Mouse (Mus musculus) cerebellum, postnatal 25 days (tissue): ENCODE measurements around the gene Psg27.
"Not testable (repeated sequence)": the region's sequence is repeated elsewhere in the genome, so short reads cannot be mapped to it uniquely, and the experiment has no call there.

ENCODE experiments used
- DNase-seq, 2 experiments: peaks; one replicate each; pipeline ENCODE4 v3.0.0; 2021; ENCODE audit warnings: mixed read lengths in 2 of 2

The Psg27 gene

DNA sequence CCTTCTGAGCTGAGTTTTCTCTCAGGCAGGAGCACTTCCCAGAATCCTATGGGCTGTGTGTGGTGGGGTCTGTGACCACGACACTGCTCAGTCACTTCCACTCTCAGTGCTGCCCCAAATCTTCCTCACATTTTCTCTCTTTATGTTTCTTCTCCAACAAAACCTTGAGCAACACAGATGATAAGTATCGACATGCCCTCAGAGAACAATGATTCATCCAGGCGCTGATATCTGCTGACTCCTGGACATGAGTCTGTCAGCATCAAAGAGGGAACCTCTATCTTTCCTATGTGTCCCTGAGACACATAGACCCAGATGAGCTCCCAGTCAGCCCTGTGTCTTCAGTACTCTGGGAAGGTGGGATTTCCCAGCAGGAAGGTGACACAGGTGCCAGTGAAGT is at the start of gene Psg27:
Gene Psg27, minus strand, starts transcription at position 101 of the 400 bp plus-strand sequence.
- DNase-seq = no peak

DNA sequence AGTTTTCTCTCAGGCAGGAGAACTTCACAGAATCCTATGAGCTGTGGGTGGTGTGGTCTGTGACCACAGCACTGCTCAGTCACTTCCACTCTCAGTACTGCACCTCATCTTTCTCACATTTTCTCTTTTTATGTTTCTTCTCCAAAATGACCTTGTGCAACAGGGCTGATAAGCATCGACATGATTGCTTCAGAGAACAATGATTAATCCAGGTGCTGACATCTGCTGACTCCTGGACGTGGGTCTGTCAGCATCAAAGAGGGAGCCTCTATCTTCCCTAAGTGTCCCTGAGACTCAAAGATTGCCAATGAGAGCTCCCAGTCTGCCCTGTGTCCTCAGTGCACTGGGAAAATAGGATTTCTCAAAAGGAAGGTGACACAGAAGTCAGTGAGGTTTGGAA is 49.3 kb upstream of the Psg27 start, which contains the start of gene Psg23:
Gene Psg23, minus strand, starts transcription at position 101 of the 400 bp plus-strand sequence.
- DNase-seq = not testable (repeated sequence)

DNA sequence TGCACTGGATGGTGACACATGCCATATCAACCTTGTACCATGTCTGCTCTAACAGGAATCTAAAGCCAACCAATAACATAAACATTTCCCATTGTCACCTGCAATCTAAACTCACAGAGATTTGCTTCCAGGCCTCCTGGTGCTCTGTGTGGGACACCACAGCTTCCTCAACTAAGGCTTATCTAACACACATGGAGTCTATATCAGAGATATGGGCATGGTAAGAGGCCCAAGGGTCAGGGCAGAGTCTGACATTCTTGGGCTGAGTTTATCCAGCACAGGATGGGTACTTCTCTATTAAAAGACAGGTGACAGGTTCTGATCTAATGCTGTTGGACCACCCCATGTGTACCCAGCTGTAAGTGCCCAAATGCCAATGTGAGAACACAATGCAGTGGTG is 7.3 kb downstream of the Psg27 start:
- no peak for DNase-seq

DNA sequence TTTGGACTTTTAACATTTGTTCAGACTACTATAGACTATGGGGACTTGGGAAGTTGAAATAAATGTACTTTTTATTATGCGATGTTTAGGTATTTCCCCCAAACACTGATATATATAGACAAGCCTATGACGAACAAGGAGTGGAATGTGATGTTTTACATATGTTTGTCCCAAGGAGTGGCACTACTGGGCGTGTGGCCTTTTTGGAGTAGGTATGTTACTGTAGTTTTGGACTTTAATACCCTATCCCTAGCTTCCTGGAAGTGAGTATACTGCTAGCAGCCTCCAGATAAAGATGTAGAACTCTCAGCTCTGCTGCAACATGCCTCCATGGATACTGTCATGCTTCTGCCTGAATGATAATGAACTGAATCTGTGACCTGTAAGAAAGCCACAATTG is 11.4 kb downstream of the Psg27 start:
- not testable (repeated sequence) for DNase-seq

DNA sequence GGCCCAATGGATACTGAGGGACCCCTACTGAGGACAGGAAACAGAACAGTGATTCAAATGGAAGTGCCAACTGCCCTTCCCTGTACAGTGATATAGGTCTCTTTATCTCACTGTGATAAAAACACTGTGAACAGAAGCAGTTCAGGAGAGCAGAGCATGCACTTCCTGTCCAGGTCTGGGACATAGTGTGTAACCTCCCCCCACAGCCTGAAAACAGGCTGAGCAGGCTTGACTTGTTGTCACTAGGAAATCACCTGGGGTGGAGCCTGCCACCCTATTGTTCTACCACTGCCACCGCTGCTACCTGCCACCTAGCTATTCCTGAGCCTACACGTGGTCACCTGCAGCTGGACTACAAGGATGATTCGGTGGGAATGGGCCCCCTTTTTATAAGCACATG is 33.7 kb downstream of the Psg27 start:
- DNase-seq = no peak

DNA sequence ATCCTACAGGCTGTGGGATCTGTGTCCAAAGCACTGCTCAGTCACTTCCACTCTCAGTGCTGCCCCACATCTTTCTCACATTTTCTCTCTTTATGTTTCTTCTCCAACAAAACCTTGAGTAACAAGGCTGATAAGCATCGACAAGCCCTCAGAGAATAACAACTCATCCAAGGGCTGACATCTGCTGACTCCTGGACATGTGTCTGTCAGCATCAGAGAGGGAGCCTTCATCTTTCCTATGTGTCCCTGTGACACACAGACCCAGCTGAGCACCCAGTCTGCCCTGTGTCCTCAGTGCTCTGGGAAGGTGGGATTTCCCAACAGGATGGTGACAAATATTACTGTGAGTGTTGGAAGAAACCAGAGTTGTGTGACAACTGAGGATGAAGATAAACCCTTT is 34.9 kb downstream of the Psg27 start, which contains the start of gene Psg25:
Gene Psg25, minus strand, starts transcription at position 101 of the 400 bp plus-strand sequence.
- no peak for DNase-seq

DNA sequence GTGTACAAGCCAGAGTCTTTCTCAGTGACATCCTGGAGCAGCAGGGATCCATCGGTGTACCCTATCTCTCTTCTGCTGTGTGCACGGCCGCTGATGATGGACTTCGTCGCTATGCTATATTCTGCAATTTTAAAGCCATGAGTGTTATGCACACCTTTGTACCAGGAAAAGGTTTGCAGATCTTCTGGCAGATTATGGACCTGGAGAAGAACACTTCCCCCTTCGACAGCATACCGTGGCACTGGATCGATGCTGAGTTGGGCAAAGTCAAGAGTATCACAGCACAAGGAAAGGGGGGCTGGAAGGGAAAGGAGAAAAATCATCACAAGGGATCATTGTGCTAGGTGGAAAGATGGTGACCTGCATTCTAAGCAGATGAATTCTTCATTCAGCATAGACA is 42.4 kb downstream of the Psg27 start:
- no peak for DNase-seq

DNA sequence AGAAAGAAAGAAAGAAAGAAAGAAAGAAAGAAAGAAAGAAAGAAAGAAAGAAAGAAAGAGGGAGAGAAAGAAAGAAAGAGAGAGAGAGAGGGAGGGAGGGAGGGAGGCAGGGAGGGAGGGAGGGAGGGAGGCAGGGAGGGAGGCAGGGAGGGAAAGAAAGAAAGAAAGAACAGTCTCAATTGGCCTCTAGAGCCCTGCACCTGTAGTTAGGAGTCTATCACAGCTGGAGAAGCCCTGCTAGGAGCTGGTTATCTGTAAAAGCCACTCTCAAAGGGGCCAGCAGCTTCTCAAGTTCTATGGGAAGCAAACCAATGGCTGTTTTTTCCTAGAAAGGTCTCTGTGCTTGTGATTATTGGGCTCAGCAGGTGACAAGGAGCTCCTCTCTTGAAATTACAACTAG is 54.3 kb downstream of the Psg27 start:
- DNase-seq = not testable (repeated sequence)

DNA sequence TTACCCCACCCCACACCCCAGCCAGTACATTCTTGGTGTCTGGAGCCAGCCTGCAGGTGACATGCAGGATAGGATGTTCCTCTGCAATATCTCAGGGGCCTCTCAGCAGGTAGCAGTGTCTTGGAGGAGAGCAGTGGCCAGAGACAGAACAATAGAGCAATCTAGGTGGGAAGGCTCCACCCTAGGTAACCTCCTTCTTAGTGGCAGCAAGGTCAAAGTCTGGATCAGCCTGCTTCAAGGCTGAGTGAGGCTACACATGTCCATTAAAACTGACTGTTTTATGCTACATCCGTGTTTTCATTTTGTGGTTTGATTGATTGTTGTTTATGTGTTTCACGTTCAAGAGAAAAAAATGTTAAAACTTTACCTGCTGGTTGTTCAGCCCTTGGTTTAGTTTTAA is 54.7 kb downstream of the Psg27 start:
- DNase-seq = not testable (repeated sequence)

DNA sequence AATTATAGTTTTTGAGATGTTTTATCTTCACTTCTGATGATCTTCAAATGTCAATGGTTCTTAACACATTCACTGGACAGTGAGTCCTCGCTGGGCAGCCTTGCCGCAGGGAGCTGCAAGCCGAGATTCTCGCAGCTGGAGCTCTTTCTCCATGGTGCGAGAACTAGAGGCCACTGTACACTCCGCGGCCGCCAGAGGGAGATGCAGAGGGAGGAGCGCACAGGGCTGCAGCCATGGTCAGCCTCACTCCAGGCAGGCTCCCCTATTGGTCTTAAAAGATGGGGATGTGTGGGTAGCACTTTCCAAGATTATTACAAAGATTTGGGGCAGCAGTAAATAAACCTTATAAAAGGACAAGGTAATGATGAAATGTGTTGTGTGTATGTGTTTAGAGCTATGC is 55.6 kb downstream of the Psg27 start:
- no peak for DNase-seq
